Mouse (Mus musculus): ENCODE measurements around the gene Sbno1. TPM values are rescaled to one million over a fixed set of nuclear protein-coding genes. Genes with fewer than 3 reads are reported as not detected.

The Sbno1 gene
- polyA plus RNA-seq, 1 experiment: 36.3 TPM

GRCm38 (mm10) chr5:124334392-124334791 is 91.4 kb downstream of the Sbno1 start:
- no peak overlapping the region for H3K4me3 ChIP-seq (ENCODE audit: control insufficient read depth, insufficient read depth, low read length)
- H3K4me1 ChIP-seq (replicated peaks; ENCODE audit: control insufficient read depth, insufficient read depth, low read length): no peaks in the 10 kb centered on the region; the same call in 1 of the 2 replicates
- H3K27ac ChIP-seq (ENCODE audit: control insufficient read depth, insufficient read depth, low read length): no peak overlapping the region
- H3K36me3 ChIP-seq (ENCODE audit: control insufficient read depth, insufficient read depth, low read length): no peaks in the 10 kb centered on the region
- no peaks in the 10 kb centered on the region for H3K27me3 ChIP-seq (ENCODE audit: control insufficient read depth, insufficient read depth, low read length)
- DNase-seq: no peak
- no peak for TF ChIP-seq CTCF (IDR thresholded peaks at IDR 0.05; ENCODE audit: borderline replicate concordance, control insufficient read depth, extremely low read depth, insufficient read depth, low read length, poor library complexity)
- TF ChIP-seq POLR2A (IDR thresholded peaks at IDR 0.05; ENCODE audit: control insufficient read depth, extremely low read depth, insufficient read depth, low read length, poor library complexity): no peak
- WGBS: 89% methylated on average over 6 of the region's 6 CpGs

DNA sequence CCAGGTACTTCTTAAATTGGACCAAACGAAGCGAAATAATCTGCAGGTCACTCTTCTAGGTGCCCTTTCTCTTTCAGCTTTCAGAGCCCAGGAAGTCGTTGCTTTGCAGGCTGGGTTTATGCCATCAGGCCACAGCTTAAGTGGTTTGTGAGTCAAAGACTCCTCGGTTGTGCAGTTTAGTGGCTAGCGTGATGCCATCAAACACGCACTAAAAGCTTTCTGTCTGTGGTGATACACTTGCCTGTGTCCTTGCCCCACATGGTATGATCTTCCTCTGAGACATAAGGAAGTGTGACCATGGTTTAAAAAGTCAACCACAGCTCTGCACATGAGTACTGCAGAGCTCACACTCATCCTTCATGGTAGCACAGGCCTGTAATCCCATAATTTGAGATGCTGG is 95.7 kb downstream of the Sbno1 start:
- Histone ChIP-seq H3K4me3 (ENCODE audit: control insufficient read depth, insufficient read depth, low read length) (no peak overlapping the region), H3K4me1 (replicated peaks; ENCODE audit: control insufficient read depth, insufficient read depth, low read length) (peaks cover 8% of the 10 kb centered on the region), H3K27ac (ENCODE audit: control insufficient read depth, insufficient read depth, low read length) (no peak overlapping the region), H3K27me3 (ENCODE audit: control insufficient read depth, insufficient read depth, low read length) (no peaks in the 10 kb centered on the region), H3K36me3 (ENCODE audit: control insufficient read depth, insufficient read depth, low read length) (no peaks in the 10 kb centered on the region)
- no peak for TF ChIP-seq CTCF (IDR thresholded peaks at IDR 0.05; ENCODE audit: borderline replicate concordance, control insufficient read depth, extremely low read depth, insufficient read depth, low read length, poor library complexity)
- no peak for TF ChIP-seq POLR2A (IDR thresholded peaks at IDR 0.05; ENCODE audit: control insufficient read depth, extremely low read depth, insufficient read depth, low read length, poor library complexity)
- WGBS: 31% methylated on average over 6 of the region's 6 CpGs
- no peak for DNase-seq

GRCm38 (mm10) chr5:124327510-124328364 is 98.1 kb downstream of the Sbno1 start, which contains the start of the genes Mphosph9 and 2810006K23Rik:
Gene Mphosph9 (minus strand): TSS chr5:124327972.
Gene 2810006K23Rik (plus strand): TSS chr5:124328089.
- WGBS: under 1% methylated on average over 72 of the region's 72 CpGs
- TF ChIP-seq POLR2A (IDR thresholded peaks at IDR 0.05; ENCODE audit: control insufficient read depth, extremely low read depth, insufficient read depth, low read length, poor library complexity) (peak; percentile 99), CTCF (IDR thresholded peaks at IDR 0.05; ENCODE audit: borderline replicate concordance, control insufficient read depth, extremely low read depth, insufficient read depth, low read length, poor library complexity) (no peak)

GRCm38 (mm10) chr5:124326829-124327228 is 99.0 kb downstream of the Sbno1 start:
- no peak for TF ChIP-seq POLR2A (IDR thresholded peaks at IDR 0.05; ENCODE audit: control insufficient read depth, extremely low read depth, insufficient read depth, low read length, poor library complexity)
- TF ChIP-seq CTCF (IDR thresholded peaks at IDR 0.05; ENCODE audit: borderline replicate concordance, control insufficient read depth, extremely low read depth, insufficient read depth, low read length, poor library complexity): no peak
- WGBS: 2% methylated on average over 8 of the region's 8 CpGs
- Histone ChIP-seq H3K27me3 (ENCODE audit: control insufficient read depth, insufficient read depth, low read length) (no peaks in the 10 kb centered on the region), H3K27ac (ENCODE audit: control insufficient read depth, insufficient read depth, low read length) (peak overlapping the region; percentile 36; the same call in 1 of the 2 replicates), H3K4me3 (ENCODE audit: control insufficient read depth, insufficient read depth, low read length) (peak overlapping the region; percentile 70), H3K36me3 (ENCODE audit: control insufficient read depth, insufficient read depth, low read length) (peaks cover 4% of the 10 kb centered on the region), H3K4me1 (replicated peaks; ENCODE audit: control insufficient read depth, insufficient read depth, low read length) (peaks cover 8% of the 10 kb centered on the region)
- DNase-seq: peak; percentile 19

More at GRCm38 (mm10) chr5:124327510-124328364, 98.1 kb downstream of the Sbno1 start, which contains the start of the genes Mphosph9 and 2810006K23Rik:
- Histone ChIP-seq H3K27ac (ENCODE audit: control insufficient read depth, insufficient read depth, low read length) (peak within 1 kb of the TSS; percentile 81), H3K4me3 (ENCODE audit: control insufficient read depth, insufficient read depth, low read length) (peak within 1 kb of the TSS; percentile 70), H3K27me3 (ENCODE audit: control insufficient read depth, insufficient read depth, low read length) (no peaks in the 10 kb centered on the region), H3K36me3 (ENCODE audit: control insufficient read depth, insufficient read depth, low read length) (peaks cover 2% of the 10 kb centered on the region), H3K4me1 (replicated peaks; ENCODE audit: control insufficient read depth, insufficient read depth, low read length) (peaks cover 8% of the 10 kb centered on the region)
- peak; percentile 99 for DNase-seq

Other genes starting within 250 kb of the Sbno1 start
- gene Pitpnm2, start 176.2 kb downstream of the Sbno1 start, polyA plus RNA-seq (2012; rRNA removed): 279 and 356 TPM in 2 replicates
- 16.2 and 19.6 TPM in 2 replicates for gene Mphosph9, start 98.0 kb downstream of the Sbno1 start, polyA plus RNA-seq (2012; rRNA removed)
- gene 2810006K23Rik, start 97.9 kb downstream of the Sbno1 start, polyA plus RNA-seq (2012; rRNA removed): 5.7 and 6.4 TPM in 2 replicates
- gene Cdk2ap1, start 62.9 kb downstream of the Sbno1 start, polyA plus RNA-seq (2012; rRNA removed): 191 and 206 TPM in 2 replicates
- 76.5 and 92.5 TPM in 2 replicates for gene Kmt5a, start 13.9 kb upstream of the Sbno1 start, polyA plus RNA-seq (2012; rRNA removed)
- 38.5 and 38.6 TPM in 2 replicates for gene Rilpl2, start 52.4 kb upstream of the Sbno1 start, polyA plus RNA-seq (2012; rRNA removed)
- gene Snrnp35, start 57.1 kb upstream of the Sbno1 start, polyA plus RNA-seq (2012; rRNA removed): 4.6 and 5.0 TPM in 2 replicates
- 3.6 and 9.5 TPM in 2 replicates for gene Rilpl1, start 105.4 kb upstream of the Sbno1 start, polyA plus RNA-seq (2012; rRNA removed)
- 134 and 198 TPM in 2 replicates for gene Tmed2, start 114.7 kb upstream of the Sbno1 start, polyA plus RNA-seq (2012; rRNA removed)
- 33.2 and 38.5 TPM in 2 replicates for gene Ddx55, start 126.9 kb upstream of the Sbno1 start, polyA plus RNA-seq (2012; rRNA removed)
- gene Eif2b1, start 153.1 kb upstream of the Sbno1 start, polyA plus RNA-seq (2012; rRNA removed): 25.2 and 25.4 TPM in 2 replicates
- 55.7 and 57.6 TPM in 2 replicates for gene Gtf2h3, start 153.1 kb upstream of the Sbno1 start, polyA plus RNA-seq (2012; rRNA removed)
- 122 and 127 TPM in 2 replicates for gene Atp6v0a2, start 202.6 kb upstream of the Sbno1 start, polyA plus RNA-seq (2012; rRNA removed)